Comparison of ENCODE assay signal across 9 mouse cellular contexts in the genomic region with DNA sequence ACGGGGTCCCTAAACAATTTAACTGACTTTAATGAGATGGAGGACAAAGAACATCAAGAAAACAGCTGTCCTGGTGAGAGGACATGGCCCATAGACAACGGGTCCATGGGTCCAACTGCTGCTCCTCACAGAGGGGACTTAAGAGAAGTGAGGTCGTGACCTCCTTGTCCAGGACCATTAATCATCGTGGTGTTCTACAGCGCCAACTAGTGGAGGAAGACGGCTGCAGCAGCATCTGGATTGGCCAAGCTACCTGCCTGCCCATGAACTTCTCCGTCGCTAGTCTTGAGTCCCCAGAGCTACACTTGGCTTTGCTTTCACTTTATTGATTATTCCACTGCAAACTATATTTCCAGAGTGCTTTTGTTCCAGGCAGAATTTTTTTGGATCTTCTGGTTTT.
DNase-seq lines count a peak whose midpoint lies in the region; TF ChIP-seq lines count a peak whose summit lies in the region.
"Had no signal": no experiment of that assay in that cellular context is flagged by ENCODE, and none has a peak within 500 bp of the region (broad histone marks: within the 10 kb centered on the region; RNA-seq: fewer than 3 reads in every experiment).

No protein-coding gene starts in this region.

- WGBS in kidney, adult 2 months: 37% methylated on average over 8 of the region's 8 CpGs

- no peak overlapping the region for H3K4me3 ChIP-seq in kidney, adult 2 months (ENCODE audit: insufficient read depth, low read depth, low read length)
- H3K4me3 ChIP-seq: stomach, embryonic 15.5 days had no signal

- peak; percentile 56 for TF ChIP-seq CTCF in kidney, adult 2 months (conservative IDR thresholded peaks at IDR 0.05; ENCODE audit: insufficient read depth, insufficient read length, low read depth, low read length)

- no peaks in the 10 kb centered on the region for H3K4me1 ChIP-seq in kidney, adult 2 months (ENCODE audit: control insufficient read depth, insufficient read depth, low read length)
- H3K4me1 ChIP-seq: stomach, embryonic 15.5 days had no signal

- H3K36me3 ChIP-seq in kidney, adult 2 months (ENCODE audit: control insufficient read depth, insufficient read depth, low read length): no peaks in the 10 kb centered on the region
- H3K36me3 ChIP-seq: stomach, embryonic 15.5 days had no signal

- H3K27ac ChIP-seq in kidney, adult 2 months (ENCODE audit: insufficient read depth, low read depth, low read length): no peak overlapping the region
- H3K27ac ChIP-seq: stomach, embryonic 15.5 days had no signal

- no peaks in the 10 kb centered on the region for H3K27me3 ChIP-seq in kidney, adult 2 months (replicated peaks; ENCODE audit: control insufficient read depth, insufficient read depth, low read length)
- H3K27me3 ChIP-seq: stomach, embryonic 15.5 days had no signal

- DNase-seq in kidney, adult 2 months: no peak
- DNase-seq in kidney, postnatal 14 days: no peak
- peak; percentile 74 for DNase-seq in ES-CJ7 (ENCODE audit: low read depth, low spot score)
- peak; percentile 3 for DNase-seq in c-Kit-positive CD71-positive TER-119-negative erythroid progenitor cells, embryonic 14.5 days (ENCODE audit: low read depth)
- peak; percentile 58 for DNase-seq in mesoderm, embryonic 11.5 days (ENCODE audit: low read depth, low spot score)
- no peak for DNase-seq in cerebellum, adult 9-10 months
- no peak for DNase-seq in ovary, postnatal 10 days (ENCODE audit: low spot score)
- DNase-seq in adrenal gland, adult 8-10 months: no peak

- TF ChIP-seq POLR2A in kidney, adult 2 months (IDR thresholded peaks at IDR 0.05; ENCODE audit: low read depth, low read length): no peak

Comparison
In these comparisons a context has a peak if more than half of its experiments do, and no peak if none do; other contexts are left out.
1. DNase-seq: peak in ES-CJ7 (single experiment), c-Kit-positive CD71-positive TER-119-negative erythroid progenitor cells, embryonic 14.5 days (single experiment) and mesoderm, embryonic 11.5 days (single experiment); none in kidney, adult 2 months (single experiment), kidney, postnatal 14 days (single experiment), cerebellum, adult 9-10 months (single experiment), ovary, postnatal 10 days (single experiment) and adrenal gland, adult 8-10 months (single experiment).